Mouse (Mus musculus): Measurements from ENCODE around the gene Pigu. TPM values are rescaled to one million over a fixed set of nuclear protein-coding genes. Genes with fewer than 3 reads are reported as not detected.

Gene Pigu
- 10 to 100 TPM; 25.2 to 27.0 TPM for total RNA-seq (2021)
- long read RNA-seq, experiment 1, transcript Pigu-201 (12 exons, 1,636 nt), result major isoform, 8 of 12 reads
- long read RNA-seq, experiment 1, partial matches to known transcripts, result 2 of 12 reads
- long read RNA-seq, experiment 1, other reads (novel, unspliced or antisense), result 2 of 12 reads
- long read RNA-seq, experiment 2, partial matches to known transcripts, result 1 of 7 reads
- long read RNA-seq, experiment 2, other reads (novel, unspliced or antisense), result 2 of 7 reads

GRCm38 (mm10) chr2:155356971-155357591 lies at the start of gene Pigu:
Pigu (minus strand) TSS chr2:155357430.
- intact Hi-C loops (cut with DNase I), result no loop called here
- peak; percentile 95 for DNase-seq (ENCODE audit: low spot score in 2 of 2)

- intact Hi-C loops (cut with DNase I), result no loop called here
- DNase-seq (ENCODE audit: low spot score in 2 of 2), result no peak
These were observed 47.4 kb upstream of the Pigu start for GRCm38 (mm10) chr2:155404635-155405034.

GRCm38 (mm10) chr2:155401926-155402325 lies 44.7 kb upstream of the Pigu start:
- intact Hi-C loops (cut with DNase I), result no loop called here
- no peak for DNase-seq (ENCODE audit: low spot score in 2 of 2)

- DNase-seq (ENCODE audit: low spot score in 2 of 2), result no peak
- intact Hi-C loops (cut with DNase I), result no loop called here
These were observed 43.0 kb upstream of the Pigu start for GRCm38 (mm10) chr2:155400276-155400675.

- DNase-seq (ENCODE audit: low spot score in 2 of 2), result no peak
- intact Hi-C loops (cut with DNase I), result no loop called here
These were observed 37.4 kb upstream of the Pigu start for GRCm38 (mm10) chr2:155394586-155394985.

GRCm38 (mm10) chr2:155388573-155388972 lies 31.3 kb upstream of the Pigu start:
- no peak for DNase-seq (ENCODE audit: low spot score in 2 of 2)
- intact Hi-C loops (cut with DNase I), result loop anchor here (10.0 kb wide), 2 partner anchors 114 to 154 kb away; partner anchors contain the start of genes Dynlrb1 and Map1lc3a

- intact Hi-C loops (cut with DNase I), result loop anchor here (10.0 kb wide), 2 partner anchors 112 to 152 kb away; partner anchors contain the start of genes Dynlrb1 and Map1lc3a
- DNase-seq (ENCODE audit: low spot score in 2 of 2), result no peak
These were observed 29.8 kb upstream of the Pigu start for GRCm38 (mm10) chr2:155387052-155387451.

- DNase-seq (ENCODE audit: low spot score in 2 of 2), result peak in 1 of 2 experiments; percentile 29
- intact Hi-C loops (cut with DNase I), result loop anchor here (10.0 kb wide), 2 partner anchors 112 to 152 kb away; partner anchors contain the start of genes Dynlrb1 and Map1lc3a
These were observed 29.3 kb upstream of the Pigu start for GRCm38 (mm10) chr2:155386534-155386899.

GRCm38 (mm10) chr2:155385731-155386533 lies 28.7 kb upstream of the Pigu start:
- intact Hi-C loops (cut with DNase I), result loop anchor here (10.0 kb wide), 2 partner anchors 111 to 151 kb away; partner anchors contain the start of genes Dynlrb1 and Map1lc3a
- DNase-seq (ENCODE audit: low spot score in 2 of 2), result no peak

- peak; percentile 83 to 91 for DNase-seq (ENCODE audit: low spot score in 2 of 2)
- intact Hi-C loops (cut with DNase I), result loop anchor here (10.0 kb wide), 2 partner anchors 110 to 150 kb away; partner anchors contain the start of genes Dynlrb1 and Map1lc3a
These were observed 27.9 kb upstream of the Pigu start for GRCm38 (mm10) chr2:155385090-155385489.

GRCm38 (mm10) chr2:155382791-155383438 lies 25.7 kb upstream of the Pigu start:
- intact Hi-C loops (cut with DNase I), result loop anchor here (10.0 kb wide), 2 partner anchors 108 to 148 kb away; partner anchors contain the start of genes Dynlrb1 and Map1lc3a
- peak in 1 of 2 experiments; percentile 37 for DNase-seq (ENCODE audit: low spot score in 2 of 2)

GRCm38 (mm10) chr2:155382332-155382700 lies 25.1 kb upstream of the Pigu start:
- DNase-seq (ENCODE audit: low spot score in 2 of 2), result no peak
- intact Hi-C loops (cut with DNase I), result loop anchor here (10.0 kb wide), 2 partner anchors 108 to 148 kb away; partner anchors contain the start of genes Dynlrb1 and Map1lc3a

GRCm38 (mm10) chr2:155381643-155382331 lies 24.6 kb upstream of the Pigu start:
- peak; percentile 98 to 99 for DNase-seq (ENCODE audit: low spot score in 2 of 2)

GRCm38 (mm10) chr2:155381060-155381437 lies 23.8 kb upstream of the Pigu start:
- intact Hi-C loops (cut with DNase I), result loop anchor here (10.0 kb wide), 2 partner anchors 106 to 146 kb away; partner anchors contain the start of genes Dynlrb1 and Map1lc3a
- no peak for DNase-seq (ENCODE audit: low spot score in 2 of 2)

More at GRCm38 (mm10) chr2:155381643-155382331, 24.6 kb upstream of the Pigu start:
- intact Hi-C loops (cut with DNase I), result loop anchor here (10.0 kb wide), 2 partner anchors 107 to 147 kb away; partner anchors contain the start of genes Dynlrb1 and Map1lc3a

- intact Hi-C loops (cut with DNase I), result loop anchor here (10.0 kb wide), 2 partner anchors 106 to 146 kb away; partner anchors contain the start of genes Dynlrb1 and Map1lc3a
These were observed 23.2 kb upstream of the Pigu start, which contains the start of gene Trp53inp2 for GRCm38 (mm10) chr2:155380261-155381059. Trp53inp2 (plus strand) TSS chr2:155381059.

GRCm38 (mm10) chr2:155376191-155376590 lies 19.0 kb upstream of the Pigu start:
- DNase-seq (ENCODE audit: low spot score in 2 of 2), result no peak
- intact Hi-C loops (cut with DNase I), result no loop called here

More at GRCm38 (mm10) chr2:155380261-155381059, 23.2 kb upstream of the Pigu start, which contains the start of gene Trp53inp2:
- no peak for DNase-seq (ENCODE audit: low spot score in 2 of 2)

- intact Hi-C loops (cut with DNase I), result no loop called here
- no peak for DNase-seq (ENCODE audit: low spot score in 2 of 2)
These were observed 17.3 kb upstream of the Pigu start for GRCm38 (mm10) chr2:155374521-155374920.

Data from left cerebral cortex, postnatal 14 days (tissue).